Mouse (Mus musculus): ENCODE results near the gene Ntn1.

Gene Ntn1

DNA sequence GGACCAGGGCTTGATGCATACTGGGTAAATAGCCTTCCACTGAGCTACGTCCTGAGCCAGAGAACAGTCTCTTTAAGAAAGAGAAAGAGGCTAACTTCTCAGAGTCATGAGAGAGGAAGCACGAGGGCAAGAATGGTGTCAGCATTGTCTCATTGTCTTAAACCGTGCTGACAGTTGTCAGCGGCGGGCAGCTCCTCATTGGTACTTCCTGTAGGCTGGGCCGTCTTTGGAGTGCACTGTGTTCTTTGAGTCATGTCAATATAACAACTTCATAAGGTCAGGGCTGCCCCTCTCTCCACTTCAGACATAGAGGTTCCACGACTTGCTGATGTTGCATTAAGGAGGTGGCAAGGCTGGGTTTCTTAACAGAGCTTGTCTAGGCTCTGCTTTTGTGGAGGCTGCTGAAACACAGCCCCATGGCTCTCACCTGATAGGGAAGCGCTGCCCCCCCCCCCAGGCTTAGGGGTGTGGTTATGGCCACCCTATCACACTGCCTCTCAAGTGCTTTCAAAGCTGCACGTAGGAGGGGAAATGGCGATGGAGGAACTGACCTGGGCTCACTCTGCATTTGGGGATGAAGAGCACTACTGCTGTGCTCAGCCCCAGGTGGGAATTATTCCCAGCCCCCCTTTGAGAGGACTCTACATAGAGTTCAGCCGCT is 6.8 kb upstream of the Ntn1 start:
- DNase-seq (ENCODE audit: low spot score in 2 of 2): no peak

DNA sequence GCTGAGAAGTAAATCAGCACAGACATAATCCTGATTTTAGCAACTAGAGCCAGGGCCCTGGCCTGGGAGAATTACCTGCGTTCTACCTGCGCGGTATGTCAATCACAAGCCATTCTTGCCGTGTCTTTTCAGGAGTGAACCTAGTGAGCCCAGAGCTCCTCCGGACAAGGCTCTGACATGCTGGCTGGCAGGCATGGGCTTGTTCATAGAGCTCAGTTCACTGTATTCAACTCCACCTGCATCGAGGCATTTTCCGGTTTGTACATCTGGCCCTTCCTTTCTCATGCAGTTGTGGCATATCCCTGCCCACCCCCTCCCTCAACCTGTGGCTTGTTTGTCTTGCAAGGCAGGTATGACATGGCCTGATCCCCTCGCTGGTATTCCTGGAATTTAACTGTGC is 5.0 kb upstream of the Ntn1 start:
- no peak for DNase-seq (ENCODE audit: low spot score in 2 of 2)

DNA sequence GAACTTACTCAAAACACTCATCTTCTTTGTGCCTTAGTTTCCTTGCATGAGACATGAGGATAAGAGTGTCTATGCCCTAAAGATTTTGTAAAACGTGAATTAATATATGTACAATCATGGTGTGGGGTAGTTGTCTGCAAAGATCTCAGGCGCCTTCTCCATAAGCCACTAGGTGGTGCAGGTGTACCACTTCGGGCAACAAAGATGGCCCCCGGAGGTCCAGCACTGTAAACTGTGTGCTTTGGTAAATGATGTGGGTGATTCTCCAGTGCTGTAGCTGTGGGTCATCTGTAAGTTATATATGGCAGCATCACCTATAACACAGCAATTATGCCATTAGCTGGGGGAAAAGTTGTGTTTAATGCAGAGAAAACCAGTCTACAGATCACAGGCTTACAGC is 3.6 kb upstream of the Ntn1 start:
- DNase-seq (ENCODE audit: low spot score in 2 of 2): no peak

DNA sequence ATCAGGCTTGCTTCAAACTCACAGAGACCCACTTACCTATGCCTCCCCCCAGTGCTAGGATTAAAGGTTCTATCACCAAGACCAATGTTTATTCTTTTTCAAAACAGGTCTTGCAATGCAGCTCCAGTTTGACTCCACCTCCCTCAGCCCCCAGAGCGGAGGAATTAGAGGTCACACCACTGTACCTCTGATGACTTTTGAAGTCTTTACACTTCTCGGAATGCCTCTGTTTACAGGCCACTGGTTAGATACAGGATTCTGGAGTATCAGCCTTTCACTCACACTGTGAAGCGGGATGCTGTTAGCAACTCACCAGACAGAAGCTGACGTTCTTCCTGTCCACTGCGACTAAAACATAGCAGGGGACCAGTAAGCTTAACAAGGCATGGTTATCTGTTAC is 805 bp upstream of the Ntn1 start:
- no peak for DNase-seq (ENCODE audit: low spot score in 2 of 2)

DNA sequence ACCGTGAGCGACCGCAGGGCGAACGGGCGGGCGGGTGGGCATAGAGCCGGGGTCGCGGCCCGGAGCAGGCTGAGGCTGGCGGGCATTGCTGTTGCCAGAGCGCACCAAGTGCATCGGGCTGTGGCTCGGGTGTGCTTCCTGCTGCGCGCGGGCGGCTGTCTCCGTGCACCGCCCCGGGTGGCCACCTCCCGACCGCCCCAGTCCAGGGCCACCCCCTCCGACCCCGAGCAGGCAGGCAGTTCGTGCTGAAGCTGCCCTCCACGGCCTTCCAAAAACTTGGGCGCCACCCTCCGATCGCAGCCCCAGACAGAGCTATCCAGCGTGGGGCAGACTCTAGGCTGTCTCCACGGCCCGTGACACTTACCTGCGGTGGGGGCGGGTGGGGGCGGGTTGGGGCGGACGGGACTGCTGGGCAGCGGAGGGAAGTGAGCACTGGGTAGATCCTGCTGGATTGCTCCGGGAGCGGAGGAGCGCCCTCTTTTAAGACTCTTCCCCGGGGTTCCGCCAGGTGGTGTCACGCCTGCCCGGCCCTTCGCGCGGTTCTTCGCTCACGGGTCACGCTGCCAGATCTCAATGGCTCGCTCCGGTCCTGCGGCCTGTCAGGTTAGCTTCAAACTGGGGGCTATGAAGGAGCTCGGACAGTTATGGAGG is 477 bp downstream of the Ntn1 start:
- DNase-seq (ENCODE audit: low spot score in 2 of 2): peak; percentile 45

DNA sequence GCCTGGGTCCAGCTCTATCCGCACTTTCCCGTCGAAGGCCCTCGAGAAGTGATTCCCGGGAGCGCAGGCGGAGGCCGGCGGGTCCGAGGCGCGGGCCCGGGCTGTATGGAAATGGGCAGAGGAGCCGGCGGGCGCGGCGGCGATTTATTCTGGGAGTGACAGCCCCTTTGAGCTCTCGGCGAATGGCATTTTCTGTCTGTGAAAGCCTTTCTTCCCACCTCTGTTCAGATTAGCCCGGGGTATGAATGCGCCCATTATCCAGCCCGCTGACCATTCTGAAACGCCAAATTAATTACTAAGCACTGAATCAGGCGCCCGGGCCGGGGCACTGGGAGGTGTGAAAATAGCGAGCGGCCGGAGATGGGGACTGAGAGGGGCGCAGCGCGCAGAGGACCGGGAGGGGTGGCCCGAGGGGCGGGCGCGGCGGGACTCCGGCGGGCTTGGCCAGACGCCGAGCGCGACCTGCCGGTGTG is 1.0 kb downstream of the Ntn1 start:
- DNase-seq (ENCODE audit: low spot score in 2 of 2): peak in 1 of 2 experiments; percentile 21

DNA sequence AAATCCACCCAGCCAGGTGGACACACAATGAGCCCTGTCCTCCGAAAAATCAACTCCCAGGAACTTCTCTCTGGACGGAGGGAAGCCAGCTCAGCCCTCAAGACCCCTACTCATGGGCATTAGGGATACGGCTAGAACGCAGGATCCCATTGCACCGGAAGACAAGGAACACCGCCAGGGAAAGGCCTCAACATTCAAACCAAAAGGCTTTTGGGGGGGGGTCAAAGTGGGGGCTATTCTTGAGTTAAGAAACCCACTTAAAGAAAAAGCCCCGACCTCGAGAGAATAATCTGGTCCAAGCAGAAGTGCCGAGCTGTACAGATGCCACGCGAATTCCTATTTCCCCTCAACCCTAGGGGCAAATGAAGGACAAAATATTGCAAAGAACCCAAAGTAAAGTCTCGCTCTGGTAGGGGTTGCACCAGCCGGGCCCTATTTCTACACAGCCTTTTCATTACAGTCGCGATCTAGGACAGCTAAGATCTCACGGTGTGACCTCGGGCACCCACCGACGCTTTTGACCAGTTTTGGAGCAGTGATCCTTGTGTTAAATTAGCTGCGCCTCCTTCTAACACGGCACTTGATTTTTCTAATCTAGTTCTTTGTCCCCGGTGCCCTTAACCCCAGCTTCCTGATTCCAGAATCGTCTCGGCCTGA is 1.6 kb downstream of the Ntn1 start:
- DNase-seq (ENCODE audit: low spot score in 2 of 2): no peak

DNA sequence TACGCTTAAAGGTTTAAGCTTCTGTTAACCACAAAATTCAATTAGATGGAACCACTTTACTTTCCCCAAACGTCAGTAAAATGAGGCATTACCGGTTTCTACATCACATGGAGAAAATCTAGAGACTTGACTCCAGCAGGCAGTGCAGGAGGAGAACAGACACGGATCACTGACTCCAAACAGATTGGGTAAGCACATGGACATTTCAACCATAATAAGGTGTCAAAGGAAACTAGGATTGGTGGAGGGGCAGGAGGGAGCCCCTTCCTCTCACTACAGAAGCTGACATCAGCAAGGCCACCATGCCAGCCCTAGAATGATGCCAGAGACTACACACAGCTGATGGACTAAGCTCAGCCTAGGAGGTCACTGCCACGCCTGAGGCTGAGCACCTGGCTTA is 5.1 kb downstream of the Ntn1 start:
- no peak for DNase-seq (ENCODE audit: low spot score in 2 of 2)

DNA sequence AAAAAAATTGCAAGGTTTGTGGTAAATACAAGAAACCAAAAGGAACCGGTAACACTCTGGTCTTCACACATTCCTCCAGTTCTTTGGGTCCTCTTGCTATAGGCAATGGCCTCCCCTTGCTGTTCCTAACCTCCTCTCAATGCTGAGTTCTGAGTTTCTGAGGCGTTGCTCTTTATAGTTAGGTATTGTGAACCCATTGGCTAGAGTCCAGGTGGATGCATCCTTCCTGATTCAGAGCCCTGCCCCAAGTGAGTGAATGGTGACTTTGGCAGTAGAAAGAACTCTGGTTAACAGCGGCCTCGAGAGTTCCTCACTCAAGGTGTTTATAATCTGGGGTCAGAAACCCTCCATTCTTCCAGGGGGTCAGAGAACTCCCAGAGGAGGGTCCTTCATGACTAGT is 5.9 kb downstream of the Ntn1 start:
- no peak for DNase-seq (ENCODE audit: low spot score in 2 of 2)

DNA sequence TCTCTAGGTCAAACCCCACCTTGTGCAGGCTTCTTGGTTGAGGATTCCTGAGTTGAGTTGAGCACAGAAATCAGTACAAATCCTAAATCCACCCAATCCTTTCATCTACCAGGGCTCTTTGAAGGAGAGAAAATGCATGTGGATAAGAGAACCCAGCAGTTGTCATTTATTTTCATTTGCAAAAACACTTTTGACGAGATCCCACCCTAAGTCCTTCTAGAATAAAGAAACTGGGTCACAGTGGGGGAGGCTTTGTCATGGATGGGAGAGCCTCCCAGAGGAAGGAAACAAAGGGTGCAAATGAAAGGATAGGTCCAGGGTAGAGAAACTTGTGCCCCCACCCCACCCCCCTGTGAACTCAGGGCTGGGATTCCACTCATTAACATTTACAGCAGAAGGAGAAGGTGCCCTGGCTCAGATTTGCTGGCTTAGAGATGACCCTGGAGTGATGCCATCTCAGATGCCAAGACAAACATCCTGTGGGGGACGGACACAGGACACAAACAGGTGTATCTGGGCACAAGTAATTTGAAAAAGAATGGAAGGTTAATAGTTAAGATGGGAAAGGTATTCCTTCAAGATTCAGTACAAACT is 6.6 kb downstream of the Ntn1 start:
- DNase-seq (ENCODE audit: low spot score in 2 of 2): no peak

DNA sequence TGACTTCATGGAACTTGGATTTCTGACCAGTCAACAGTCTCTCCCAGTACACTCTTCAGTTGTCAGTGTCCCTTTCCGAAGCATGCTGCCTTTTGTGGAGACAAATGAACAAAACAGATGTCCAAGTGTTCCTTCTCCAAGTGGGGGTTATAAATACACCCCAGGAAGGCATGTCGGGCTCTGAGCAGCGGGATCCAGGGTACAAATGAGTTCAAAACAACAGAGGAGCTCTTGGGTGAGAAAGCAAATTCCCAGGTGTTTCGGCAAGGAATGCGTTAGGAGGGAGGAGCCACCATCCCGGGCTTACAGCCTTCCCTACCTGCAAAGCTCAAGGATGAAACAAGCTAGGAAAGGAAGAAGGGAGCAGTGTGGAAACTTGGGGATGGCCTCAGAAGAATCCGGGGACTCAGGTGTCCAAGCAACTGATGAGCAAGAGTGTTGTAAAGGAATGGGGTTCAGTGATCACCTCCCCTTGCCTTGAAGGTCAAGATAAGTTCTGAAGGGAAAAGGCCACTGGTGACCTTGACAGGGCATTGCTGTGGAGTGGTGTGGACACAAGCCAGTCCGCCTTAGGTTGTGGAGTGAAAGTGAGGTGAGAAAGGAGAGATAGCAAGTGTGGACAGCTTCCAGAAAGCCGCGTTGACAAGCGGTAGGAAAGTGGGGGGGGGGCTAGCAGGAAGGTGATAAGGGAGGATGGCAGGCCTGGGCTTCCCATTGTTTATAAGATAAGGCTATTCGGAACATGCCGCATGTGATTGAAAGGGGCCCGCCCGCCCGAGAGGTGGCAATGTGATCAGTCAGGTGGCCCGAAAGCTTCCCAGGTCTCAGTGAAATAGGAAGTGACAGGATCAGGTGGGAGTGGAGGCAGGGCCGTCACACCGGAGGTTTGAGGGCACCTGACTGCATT is 10.0 kb downstream of the Ntn1 start:
- peak; percentile 55 to 61 for DNase-seq (ENCODE audit: low spot score in 2 of 2)

DNA sequence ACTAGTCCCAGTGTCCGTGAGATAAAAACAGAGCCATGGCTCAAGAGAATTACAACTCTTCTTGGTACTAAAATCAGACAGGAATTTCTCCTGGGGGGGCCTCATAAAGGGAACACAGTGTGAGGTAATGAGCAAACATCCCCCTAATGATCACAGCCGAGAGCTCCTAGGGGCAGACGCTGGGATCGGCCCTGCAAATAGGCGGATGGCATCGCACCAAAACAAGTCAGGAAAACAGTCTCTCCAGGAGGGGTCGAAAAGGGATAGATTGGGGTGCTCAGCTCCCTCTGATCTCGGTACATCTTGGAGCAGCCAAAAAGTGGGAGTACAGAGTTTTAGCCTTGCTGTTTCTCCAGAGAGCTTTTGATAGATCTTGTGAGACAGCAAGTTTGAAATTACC is 11.0 kb downstream of the Ntn1 start:
- no peak for DNase-seq (ENCODE audit: low spot score in 2 of 2)

DNA sequence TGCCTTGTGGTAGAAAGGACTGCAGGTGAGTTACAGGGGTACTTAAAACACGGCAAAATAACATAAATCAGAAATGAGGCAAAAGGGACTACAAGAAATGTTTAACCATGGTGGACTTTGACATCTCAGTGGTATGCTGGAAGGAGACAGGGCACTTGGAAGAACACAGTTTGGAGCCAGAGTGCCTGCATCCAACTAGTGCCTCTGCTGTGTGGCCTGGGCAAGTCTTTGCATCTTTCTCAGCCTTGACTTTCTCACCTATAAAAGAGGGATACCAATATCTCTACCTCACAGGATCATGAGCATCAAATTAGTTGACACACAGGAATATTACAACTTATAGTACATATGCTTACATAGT is 12.0 kb downstream of the Ntn1 start:
- no peak for DNase-seq (ENCODE audit: low spot score in 2 of 2)

DNA sequence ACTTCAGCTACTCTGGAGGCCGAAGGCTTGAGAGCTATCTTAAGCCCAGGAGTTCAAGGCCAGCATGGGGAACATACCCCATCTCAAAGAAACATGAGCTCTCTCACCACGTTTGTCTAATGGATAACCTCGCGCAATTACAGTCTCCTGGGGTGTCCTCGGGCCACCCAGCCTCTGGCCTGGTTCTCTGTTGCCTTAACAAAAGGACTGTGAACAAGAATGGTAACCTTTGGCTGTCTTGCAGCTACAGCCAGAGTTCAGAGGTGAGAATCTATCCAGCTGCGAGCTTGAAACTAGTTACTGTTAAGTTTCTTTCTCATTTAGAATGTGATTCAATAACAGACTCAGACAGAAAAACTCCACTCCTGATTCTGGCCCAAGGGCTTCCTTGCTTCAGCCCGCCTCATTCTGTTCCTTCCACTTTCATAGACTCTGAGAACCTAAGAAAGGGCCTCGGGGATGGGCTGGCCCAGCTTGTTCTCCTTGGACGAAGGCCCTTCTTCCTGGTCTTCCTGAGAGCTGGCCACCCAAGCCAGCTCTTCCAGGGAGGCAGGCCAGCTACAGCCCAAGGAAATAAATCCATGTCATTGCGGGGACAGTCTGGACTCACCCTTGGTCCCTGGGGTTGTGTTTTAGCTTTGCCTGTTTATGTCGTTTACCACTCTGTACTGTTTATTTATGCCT is 12.5 kb downstream of the Ntn1 start:
- peak; percentile 21 to 29 for DNase-seq (ENCODE audit: low spot score in 2 of 2)

DNA sequence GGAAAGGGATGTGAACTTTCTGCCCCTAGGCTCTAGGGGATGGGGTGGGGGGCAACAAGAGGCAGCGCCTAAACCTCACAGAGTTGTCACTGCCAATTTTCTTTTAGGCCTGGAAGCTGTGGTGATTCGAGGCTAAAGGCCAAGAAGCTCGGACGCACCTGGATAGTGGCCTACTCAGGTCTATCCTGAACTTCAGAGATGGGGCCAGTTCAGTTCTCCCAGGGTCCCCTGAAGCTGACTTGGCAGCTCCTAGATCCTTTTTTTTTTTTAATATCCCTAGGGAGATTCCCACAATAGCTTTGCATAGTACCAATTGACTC is 13.2 kb downstream of the Ntn1 start:
- DNase-seq (ENCODE audit: low spot score in 2 of 2): no peak

DNA sequence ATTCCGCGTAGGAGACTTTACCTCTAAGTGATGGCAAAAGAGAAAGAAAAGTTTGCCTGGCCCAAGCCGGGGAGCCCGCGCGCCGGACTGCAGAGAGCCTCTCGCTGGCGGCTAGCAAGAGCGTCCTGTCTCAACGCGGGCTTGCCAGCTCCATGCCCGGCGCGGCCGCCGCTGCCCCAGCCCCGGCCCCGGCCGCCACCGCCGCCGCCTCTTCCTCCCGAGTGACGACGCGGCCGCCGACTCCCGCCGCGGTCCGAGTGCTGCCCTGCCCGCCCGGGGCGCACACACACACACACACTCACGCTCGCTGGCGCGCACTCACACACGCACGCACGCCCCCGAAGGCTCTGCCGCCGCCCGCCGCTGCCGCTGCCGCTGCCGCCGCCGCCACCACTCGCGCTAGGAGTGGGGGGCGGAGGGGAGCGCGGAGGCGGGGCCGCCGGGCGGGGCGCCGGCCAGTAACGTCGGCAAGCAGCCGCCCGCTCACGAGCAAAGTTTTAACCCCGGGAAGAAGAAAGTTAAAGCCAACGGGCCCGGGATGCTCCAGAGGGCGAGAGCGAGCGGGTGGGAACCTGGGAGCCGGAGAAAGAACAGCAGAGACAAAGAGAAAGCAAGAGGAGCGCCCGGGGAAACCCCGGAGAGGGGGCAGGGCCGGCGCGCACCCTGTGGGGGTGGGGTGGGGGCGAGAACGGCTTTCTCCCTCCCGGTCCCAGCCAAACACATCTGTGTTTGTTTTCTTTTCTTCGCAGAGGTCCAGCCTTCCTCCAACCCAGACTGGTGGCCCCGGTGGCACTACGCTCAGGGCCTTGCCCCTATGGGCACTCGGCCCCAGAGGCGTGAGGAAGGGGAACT is 13.8 kb downstream of the Ntn1 start:
- DNase-seq (ENCODE audit: low spot score in 2 of 2): peak; percentile 56 to 71

DNA sequence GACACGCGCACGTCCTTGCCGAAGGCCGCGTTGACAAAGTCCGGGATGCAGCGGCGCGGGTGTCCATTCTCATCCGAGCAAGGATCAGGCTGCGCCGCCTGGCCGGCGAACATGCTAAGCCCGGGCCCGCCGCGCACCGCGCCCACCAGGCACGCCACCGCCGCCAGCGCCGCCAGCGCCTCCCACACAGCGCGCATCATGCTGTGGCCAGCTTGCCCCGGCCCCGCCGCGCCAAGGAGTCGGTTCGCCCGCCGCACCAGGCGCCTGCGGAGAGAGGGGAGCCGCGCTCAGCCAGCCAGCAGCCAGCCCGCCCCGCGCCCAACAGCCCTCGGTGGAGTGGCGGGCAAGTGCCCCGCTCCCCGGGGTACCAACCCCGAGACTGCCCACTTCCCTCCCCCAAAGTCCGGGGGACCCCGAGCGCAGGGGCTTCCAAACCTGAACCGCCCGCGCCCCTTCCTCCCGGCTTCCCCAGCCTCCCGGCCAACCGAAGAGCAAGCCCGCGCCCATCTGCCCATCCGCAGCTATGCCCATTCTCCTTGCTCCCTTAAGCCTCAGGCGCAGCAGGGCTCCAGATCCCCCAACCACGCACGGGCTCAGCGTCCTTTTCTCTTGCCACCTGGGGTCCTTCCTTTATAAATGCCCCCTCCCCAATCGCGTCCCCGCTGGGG is 14.6 kb downstream of the Ntn1 start:
- peak; percentile 22 to 37 for DNase-seq (ENCODE audit: low spot score in 2 of 2)

DNA sequence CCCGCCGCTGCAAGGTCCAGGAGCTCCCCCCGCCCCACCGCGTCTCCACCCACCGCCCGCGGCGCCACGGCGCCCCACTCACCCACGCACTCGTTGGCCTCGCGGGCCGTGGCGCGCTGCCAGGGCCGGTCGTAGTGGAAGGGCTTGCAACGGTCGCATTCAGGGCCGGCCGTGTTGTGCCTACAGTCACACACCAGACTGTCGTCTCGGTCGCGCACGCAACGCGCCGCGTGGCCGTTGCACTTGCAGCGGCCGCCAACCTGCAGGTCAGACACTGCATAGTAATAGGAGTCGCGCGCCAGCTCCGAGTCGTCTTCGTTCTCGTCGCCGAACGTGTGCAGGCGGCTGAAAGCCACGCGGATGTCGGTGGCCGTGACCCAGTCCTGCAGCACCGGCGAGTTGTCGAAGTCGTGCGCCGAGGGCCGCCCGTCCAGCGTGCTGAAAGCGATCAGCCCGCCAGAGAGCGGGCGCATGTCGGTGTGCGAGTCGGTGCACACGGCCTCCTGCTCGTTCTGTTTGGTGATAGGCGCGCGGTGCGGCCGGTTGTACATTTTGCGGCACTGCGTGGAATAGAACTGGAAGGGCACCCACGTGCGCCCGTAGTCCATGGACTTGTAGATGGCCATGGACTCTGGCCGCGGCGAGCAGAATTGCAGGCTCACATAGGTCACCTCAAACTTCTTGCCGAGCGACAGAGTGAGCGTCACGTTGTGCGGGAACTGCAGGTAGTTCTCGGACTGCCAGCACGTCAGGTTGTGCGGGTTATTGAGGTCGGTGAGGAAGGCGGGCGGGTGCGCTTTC is 15.4 kb downstream of the Ntn1 start:
- DNase-seq (ENCODE audit: low spot score in 2 of 2): no peak

DNA sequence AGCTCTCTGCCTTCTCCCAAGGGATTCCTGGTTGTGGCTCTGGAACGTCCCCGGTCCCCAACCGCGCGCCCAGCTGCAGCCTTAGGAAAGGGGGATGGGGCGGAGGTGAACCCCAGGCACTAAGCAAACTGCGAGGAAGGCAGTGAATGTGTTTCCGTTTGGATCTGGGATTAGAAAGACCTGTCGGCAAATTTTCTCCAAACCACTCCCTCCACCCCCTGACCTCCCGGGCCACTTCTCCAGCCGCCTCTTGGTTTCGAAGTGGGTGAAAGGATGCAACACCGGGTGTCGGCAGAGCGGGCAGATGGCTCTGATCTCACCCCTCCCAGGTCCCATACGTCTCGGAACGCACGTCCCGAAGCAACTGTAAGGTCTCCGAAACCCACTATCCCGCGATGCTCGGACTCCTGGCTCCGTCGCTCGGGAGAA is 16.0 kb downstream of the Ntn1 start:
- DNase-seq (ENCODE audit: low spot score in 2 of 2): no peak

Data from heart, adult 9 months (tissue).